Mouse (Mus musculus): Measurements from ENCODE around the gene Homer2.

GRCm38 (mm10) chr7:81604991-81605390 lies 102.3 kb downstream of the Homer2 start:
- TF ChIP-seq CTCF (IDR thresholded peaks at IDR 0.05; ENCODE audit: borderline replicate concordance, insufficient read depth, low read length) (no peak), POLR2A (IDR thresholded peaks at IDR 0.05; ENCODE audit: low read depth, low read length) (no peak)
